Mouse (Mus musculus) myocyte (in vitro differentiated cells): Measurements from ENCODE around the gene Castor1. TPM values are rescaled to one million over a fixed set of nuclear protein-coding genes. Genes with fewer than 3 reads are reported as not detected.

Source experiments
- H3K27me3 ChIP-seq: one replicate; pipeline ENCODE4 v1.6.1; 2011; ENCODE audit not compliant: control insufficient read depth, insufficient read depth, insufficient read length
- H3K36me3 ChIP-seq: one replicate; pipeline ENCODE4 v1.6.1; 2011; ENCODE audit not compliant: control insufficient read depth, insufficient read depth
- H3K4me2 ChIP-seq: one replicate; pipeline ENCODE4 v1.6.1; 2011; ENCODE audit warnings: low read depth, control low read depth
- H3K4me3 ChIP-seq: one replicate; pipeline ENCODE4 v1.5.1; 2011; ENCODE audit warnings: mild to moderate bottlenecking, control low read depth, moderate library complexity
- H3K79me2 ChIP-seq: one replicate; pipeline ENCODE4 v1.6.1; 2011; ENCODE audit not compliant: control insufficient read depth, insufficient read depth
- H3ac ChIP-seq: one replicate; pipeline ENCODE4 v1.6.1; 2011; ENCODE audit not compliant: control insufficient read depth, insufficient read length
- CEBPB ChIP-seq: IDR thresholded peaks from 2 replicates; pipeline ENCODE4 v1.6.1; 2011; ENCODE audit warnings: mild to moderate bottlenecking, moderate library complexity; ENCODE audit not compliant: poor library complexity, insufficient read depth, severe bottlenecking
- E2F4 ChIP-seq: IDR thresholded peaks from one replicate; pipeline ENCODE4 v1.6.1; 2011; ENCODE audit warnings: mild to moderate bottlenecking, control low read depth, moderate library complexity; ENCODE audit not compliant: insufficient read depth
- MAX ChIP-seq: IDR thresholded peaks from one replicate; pipeline ENCODE4 v1.6.1; 2011; ENCODE audit warnings: low read depth, mild to moderate bottlenecking, control low read depth
- MYOD1 ChIP-seq, 3 experiments: IDR thresholded peaks; one replicate each; pipeline ENCODE4 v1.6.1; 2011; ENCODE audit warnings: control low read depth in 2 of 3, low read depth in 2 of 3, mild to moderate bottlenecking in 2 of 3, moderate library complexity in 1 of 3; ENCODE audit not compliant: insufficient read length in 2 of 3, control insufficient read depth in 1 of 3
- MYOG ChIP-seq, 3 experiments: IDR thresholded peaks; one replicate each; pipeline ENCODE4 v1.6.1; 2011; ENCODE audit warnings: control low read depth in 2 of 3, low read depth in 2 of 3, mild to moderate bottlenecking in 2 of 3; ENCODE audit not compliant: insufficient read length in 2 of 3, control insufficient read depth in 1 of 3, insufficient read depth in 1 of 3
- POLR2A ChIP-seq: IDR thresholded peaks from one replicate; pipeline ENCODE4 v1.6.1; 2011; ENCODE audit warnings: low read depth, mild to moderate bottlenecking, control low read depth, moderate library complexity; ENCODE audit not compliant: insufficient read length
- POLR2AphosphoS2 ChIP-seq: IDR thresholded peaks from one replicate; pipeline ENCODE4 v1.6.1; 2011; ENCODE audit warnings: low read depth, control low read depth; ENCODE audit not compliant: insufficient read length
- REST ChIP-seq: IDR thresholded peaks from one replicate; pipeline ENCODE4 v1.6.1; 2011; ENCODE audit warnings: mild to moderate bottlenecking, control low read depth, moderate library complexity; ENCODE audit not compliant: insufficient read depth, insufficient read length
- SRF ChIP-seq: IDR thresholded peaks from one replicate; pipeline ENCODE4 v1.6.1; 2011; ENCODE audit warnings: low read depth; ENCODE audit not compliant: control insufficient read depth, insufficient read length
- TCF12 ChIP-seq: IDR thresholded peaks from one replicate; pipeline ENCODE4 v1.6.1; 2011; ENCODE audit warnings: mild to moderate bottlenecking, control low read depth; ENCODE audit not compliant: poor library complexity, insufficient read depth, severe bottlenecking
- TCF3 ChIP-seq: IDR thresholded peaks from one replicate; pipeline ENCODE4 v1.6.1; 2011; ENCODE audit warnings: low read depth, control low read depth; ENCODE audit not compliant: insufficient read length
- USF1 ChIP-seq: IDR thresholded peaks from one replicate; pipeline ENCODE4 v1.6.1; 2011; ENCODE audit warnings: low read depth, mild to moderate bottlenecking, control low read depth, moderate library complexity
- polyA plus RNA-seq: library from polyadenylated mRNA; unstranded; fragments of >200 nt; fragmentation: generic; extraction: Trizol; gene quantifications from one replicate; pipeline ENCODE4 v1.2.1, GENCODE M21; 2012; ENCODE audit warnings: missing spikeins

The Castor1 gene
- polyA plus RNA-seq, 1 experiment = 3.1 TPM

DNA sequence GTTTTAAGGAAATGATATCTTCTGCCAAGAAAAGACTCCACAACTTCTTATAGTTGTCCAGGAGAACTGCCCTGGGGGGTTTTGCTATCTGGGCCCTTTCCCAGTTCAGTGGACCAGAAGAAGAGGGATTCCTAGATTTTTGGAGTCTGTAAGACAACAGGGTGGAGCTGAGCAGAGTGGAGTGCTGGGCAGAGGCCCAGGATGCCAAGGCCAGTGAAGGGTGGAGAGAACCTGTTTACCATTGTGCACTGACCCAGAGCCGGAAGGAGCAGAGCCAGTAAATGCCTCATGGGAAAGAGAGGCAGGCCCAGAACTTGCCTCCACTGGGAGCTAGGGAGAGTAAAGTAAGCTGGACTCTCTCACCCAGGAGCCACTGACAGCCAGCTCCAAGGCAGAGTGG is 20.3 kb upstream of the Castor1 start:
- Histone ChIP-seq H3K4me3 (no peak overlapping the region), H3ac (no peak overlapping the region), H3K4me2 (no peak overlapping the region), H3K27me3 (no peaks in the 10 kb centered on the region), H3K36me3 (no peaks in the 10 kb centered on the region), H3K79me2 (peaks cover 3% of the 10 kb centered on the region)
- TF ChIP-seq POLR2AphosphoS2 (no peak), POLR2A (no peak), MAX (no peak), MYOG (IDR thresholded peaks at IDR 0.05; ENCODE audit: control insufficient read depth in 1 of 3, insufficient read depth in 1 of 3, insufficient read length in 2 of 3, low read depth in 2 of 3) (no peak)

DNA sequence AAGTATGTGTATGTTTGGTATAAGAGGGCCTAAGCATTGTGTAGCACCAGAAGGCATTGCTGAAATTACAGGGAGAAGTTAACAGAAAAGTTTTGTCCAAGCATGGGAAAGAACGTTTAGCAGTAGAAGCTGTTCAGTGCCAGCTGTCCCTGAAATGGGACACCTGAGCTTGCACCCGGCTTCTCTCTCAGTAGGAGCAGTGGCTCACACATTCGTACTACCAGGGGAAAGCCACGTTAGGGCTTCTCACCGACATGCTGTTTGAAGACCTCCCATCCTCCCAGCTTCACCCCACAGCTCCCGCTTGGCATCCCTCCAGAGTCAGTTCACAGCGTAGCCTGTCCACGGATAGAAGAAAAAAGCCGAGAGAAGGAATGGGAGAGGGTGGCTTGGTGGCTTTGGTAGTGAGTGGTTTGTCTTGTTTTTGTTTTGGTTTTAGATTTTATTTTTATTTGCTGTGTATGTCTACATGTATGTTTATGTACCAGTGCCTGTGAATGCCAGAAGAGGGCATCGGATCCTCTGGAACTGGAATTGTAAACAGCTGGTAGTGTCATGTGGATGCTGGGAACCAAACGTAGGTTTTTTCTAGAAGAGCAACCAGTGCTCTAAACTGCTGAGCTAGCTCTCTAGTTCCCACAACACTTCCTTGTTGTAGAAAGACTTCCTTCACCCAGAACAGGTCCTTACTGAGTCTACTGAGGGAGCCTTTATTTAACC is 15.9 kb upstream of the Castor1 start:
- TF ChIP-seq SRF = no peak
- no peak for TF ChIP-seq MAX
- TF ChIP-seq TCF12 = no peak
- TF ChIP-seq MYOG (IDR thresholded peaks at IDR 0.05; ENCODE audit: control insufficient read depth in 1 of 3, insufficient read depth in 1 of 3, insufficient read length in 2 of 3, low read depth in 2 of 3) = peak in 1 of 3 experiments; percentile 35
- no peak for TF ChIP-seq REST
- no peak for TF ChIP-seq USF1
- Histone ChIP-seq H3K27me3 (no peaks in the 10 kb centered on the region), H3K79me2 (peaks cover 3% of the 10 kb centered on the region), H3ac (no peak overlapping the region), H3K4me3 (no peak overlapping the region), H3K4me2 (no peak overlapping the region), H3K36me3 (no peaks in the 10 kb centered on the region)

GRCm38 (mm10) chr11:4202995-4203704 is 14.9 kb upstream of the Castor1 start:
- H3ac ChIP-seq = no peak overlapping the region
- H3K4me2 ChIP-seq = no peak overlapping the region
- peaks cover 3% of the 10 kb centered on the region for H3K36me3 ChIP-seq
- no peak for TF ChIP-seq TCF3
- no peak for TF ChIP-seq MYOD1 (IDR thresholded peaks at IDR 0.05; ENCODE audit: control insufficient read depth in 1 of 3, insufficient read length in 2 of 3, low read depth in 2 of 3)
- TF ChIP-seq POLR2A = no peak
- no peak for TF ChIP-seq POLR2AphosphoS2
- TF ChIP-seq TCF12 = no peak
- TF ChIP-seq E2F4 = no peak
- TF ChIP-seq REST = no peak
- TF ChIP-seq MYOG (IDR thresholded peaks at IDR 0.05; ENCODE audit: control insufficient read depth in 1 of 3, insufficient read depth in 1 of 3, insufficient read length in 2 of 3, low read depth in 2 of 3) = no peak
- no peak for TF ChIP-seq CEBPB
- no peak for TF ChIP-seq SRF
- TF ChIP-seq USF1 = no peak
- peaks cover 3% of the 10 kb centered on the region for H3K79me2 ChIP-seq
- no peaks in the 10 kb centered on the region for H3K27me3 ChIP-seq
- no peak overlapping the region for H3K4me3 ChIP-seq

DNA sequence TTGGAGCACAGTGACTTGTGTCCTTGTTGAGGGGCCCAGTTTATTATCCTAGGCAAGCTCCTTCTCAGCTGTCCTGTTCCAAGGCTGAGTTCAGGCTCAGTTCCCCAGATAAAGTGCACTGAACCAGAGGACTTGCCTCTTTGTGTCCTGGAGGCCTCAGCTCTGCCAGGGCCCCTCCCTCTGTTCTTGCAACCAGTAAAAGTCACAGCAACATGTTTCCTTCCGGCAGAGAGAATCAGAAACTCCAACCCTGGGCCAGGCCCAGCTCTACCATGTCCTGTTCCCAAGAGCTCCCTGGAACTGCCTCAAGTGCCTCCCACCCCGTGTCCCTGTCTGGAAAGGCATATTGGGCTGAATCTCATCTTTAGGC is 14.3 kb upstream of the Castor1 start:
- no peak for TF ChIP-seq MAX
- no peak for TF ChIP-seq TCF3
- TF ChIP-seq CEBPB = no peak
- Histone ChIP-seq H3K79me2 (peaks cover 3% of the 10 kb centered on the region), H3K4me2 (no peak overlapping the region), H3ac (no peak overlapping the region), H3K4me3 (no peak overlapping the region), H3K36me3 (peaks cover 3% of the 10 kb centered on the region), H3K27me3 (no peaks in the 10 kb centered on the region)

GRCm38 (mm10) chr11:4205097-4205655 is 12.8 kb upstream of the Castor1 start:
- no peak overlapping the region for H3K4me2 ChIP-seq
- H3K27me3 ChIP-seq = no peaks in the 10 kb centered on the region
- H3K36me3 ChIP-seq = peaks cover 3% of the 10 kb centered on the region
- no peak overlapping the region for H3K4me3 ChIP-seq
- no peak overlapping the region for H3ac ChIP-seq
- TF ChIP-seq MYOG (IDR thresholded peaks at IDR 0.05; ENCODE audit: control insufficient read depth in 1 of 3, insufficient read depth in 1 of 3, insufficient read length in 2 of 3, low read depth in 2 of 3) (no peak), POLR2A (no peak), REST (no peak), POLR2AphosphoS2 (no peak), CEBPB (no peak), USF1 (no peak), MAX (no peak), MYOD1 (IDR thresholded peaks at IDR 0.05; ENCODE audit: control insufficient read depth in 1 of 3, insufficient read length in 2 of 3, low read depth in 2 of 3) (no peak), TCF3 (no peak), TCF12 (no peak)
- peaks cover 3% of the 10 kb centered on the region for H3K79me2 ChIP-seq
